ENCODE assay signal across 9 mouse cellular contexts in the genomic region with DNA sequence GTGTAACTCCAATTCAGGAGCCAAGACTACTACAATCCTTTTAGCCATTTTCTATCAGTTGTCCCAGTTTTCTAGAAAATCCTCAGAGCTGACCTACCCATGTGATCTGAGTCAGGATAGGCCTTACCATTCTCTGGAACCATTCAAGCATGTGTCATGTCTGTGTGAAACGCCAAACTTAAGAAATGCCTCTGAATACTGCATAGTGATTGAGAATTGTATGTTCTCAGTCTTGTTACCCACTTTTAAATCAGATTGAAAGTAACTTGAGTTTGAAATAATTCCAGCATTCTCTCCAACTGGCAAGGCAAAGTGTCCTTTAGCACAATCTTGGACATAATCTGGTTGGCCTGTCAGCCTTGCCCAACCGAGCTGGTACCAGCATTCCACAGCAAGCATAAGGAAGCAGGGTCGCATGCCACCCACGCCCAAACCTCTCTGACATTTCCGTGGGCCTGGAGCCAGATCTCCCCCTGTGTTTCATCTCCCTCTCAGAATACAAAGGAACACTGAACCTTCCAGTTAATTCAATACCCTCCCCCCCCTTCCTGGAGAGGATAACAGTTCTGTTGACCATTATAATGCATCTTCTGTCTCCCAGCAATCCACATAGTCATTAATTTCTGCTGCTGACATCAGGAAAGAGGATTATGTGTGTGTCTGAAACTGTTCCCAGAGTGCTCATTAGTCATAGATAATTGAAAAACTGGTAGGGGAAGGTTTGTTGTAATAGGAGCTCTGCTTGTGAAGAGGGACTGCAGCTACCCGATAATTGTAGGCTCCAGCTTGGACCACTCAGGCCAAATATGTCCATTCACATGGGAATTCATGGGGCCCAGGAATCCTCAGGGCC.
DNase-seq lines count a peak whose midpoint lies in the region; ATAC-seq and TF ChIP-seq lines count a peak whose summit lies in the region.
"Had no signal": no experiment of that assay in that cellular context is flagged by ENCODE, and none has a peak within 500 bp of the region (broad histone marks: within the 10 kb centered on the region; RNA-seq: fewer than 3 reads in every experiment).

No protein-coding gene starts in this region.

- TF ChIP-seq CTCF in heart, adult 2 months (IDR thresholded peaks at IDR 0.05): no peak

- no peaks in the 10 kb centered on the region for H3K9me3 ChIP-seq in heart, embryonic 15.5 days (replicated peaks)
- no peaks in the 10 kb centered on the region for H3K9me3 ChIP-seq in neural tube, embryonic 13.5 days
- H3K9me3 ChIP-seq: megakaryocyte, embryonic 14.5 days had no signal

- peak overlapping the region; percentile 3 for H3K27ac ChIP-seq in heart, adult 2 months
- 0 out of 2 replicates have a peak overlapping the region, but pooled peaks have one; percentile 32 for H3K27ac ChIP-seq in heart, embryonic 15.5 days
- H3K27ac ChIP-seq in neural tube, embryonic 13.5 days (replicated peaks): peak overlapping the region; percentile 74

- WGBS in heart, adult 2 months: 31% methylated on average over 6 of the region's 6 CpGs
- WGBS in heart, embryonic 15.5 days: 27% methylated on average over 6 of the region's 6 CpGs
- 22% methylated on average over 6 of the region's 6 CpGs for WGBS in neural tube, embryonic 13.5 days

- no peaks in the 10 kb centered on the region; the same call in 1 of the 2 replicates for H3K36me3 ChIP-seq in heart, adult 2 months (ENCODE audit: control insufficient read depth, insufficient read depth, low read length)
- no peaks in the 10 kb centered on the region for H3K36me3 ChIP-seq in heart, embryonic 15.5 days
- H3K36me3 ChIP-seq in neural tube, embryonic 13.5 days: no peaks in the 10 kb centered on the region

- no peak for ATAC-seq in heart, embryonic 15.5 days (replicated peaks; ENCODE audit: insufficient number of reproducible peaks, insufficient read depth, low FRiP score, low read depth)
- peak; percentile 89 for ATAC-seq in neural tube, embryonic 13.5 days (ENCODE audit: low read depth)
- ATAC-seq in inflammation-experienced regulatory T-cells, adult 6 months: no peak

- H3K27me3 ChIP-seq in heart, adult 2 months (ENCODE audit: control insufficient read depth, insufficient read depth, low read length): no peaks in the 10 kb centered on the region
- no peaks in the 10 kb centered on the region for H3K27me3 ChIP-seq in heart, embryonic 15.5 days
- peaks cover 3% of the 10 kb centered on the region; the same call in 1 of the 2 replicates for H3K27me3 ChIP-seq in neural tube, embryonic 13.5 days
- H3K27me3 ChIP-seq: megakaryocyte, embryonic 14.5 days had no signal

- peaks cover 4% of the 10 kb centered on the region for H3K4me1 ChIP-seq in heart, adult 2 months (ENCODE audit: control insufficient read depth, insufficient read depth, low read length)
- peaks cover 16% of the 10 kb centered on the region for H3K4me1 ChIP-seq in heart, embryonic 15.5 days (replicated peaks)
- H3K4me1 ChIP-seq in neural tube, embryonic 13.5 days (replicated peaks): peaks cover 23% of the 10 kb centered on the region

- no peak overlapping the region for H3K4me2 ChIP-seq in heart, embryonic 15.5 days
- H3K4me2 ChIP-seq in neural tube, embryonic 13.5 days: no peak overlapping the region

- no peaks in the 10 kb centered on the region for H3K79me2 ChIP-seq in heart, adult 2 months (replicated peaks; ENCODE audit: control insufficient read depth, insufficient read depth, low read length)

- TF ChIP-seq EP300 in heart, adult 2 months (IDR thresholded peaks at IDR 0.05; ENCODE audit: insufficient read depth, low read depth, low read length): no peak

- H3K9ac ChIP-seq in heart, adult 2 months (ENCODE audit: low read depth, low read length): no peak overlapping the region
- H3K9ac ChIP-seq in heart, embryonic 15.5 days: no peak overlapping the region
- no peak overlapping the region for H3K9ac ChIP-seq in neural tube, embryonic 13.5 days

- TF ChIP-seq POLR2A in heart, adult 2 months (IDR thresholded peaks at IDR 0.05; ENCODE audit: insufficient read depth, low read depth, low read length): no peak

- no peak overlapping the region for H3K4me3 ChIP-seq in heart, adult 2 months
- no peak overlapping the region for H3K4me3 ChIP-seq in heart, embryonic 15.5 days
- no peak overlapping the region for H3K4me3 ChIP-seq in neural tube, embryonic 13.5 days
- H3K4me3 ChIP-seq: megakaryocyte, embryonic 14.5 days had no signal

- intact Hi-C loops in heart, adult 2 months (cut with DNase I): loop anchor here (5.0 kb wide), 2 partner anchors 176 to 681 kb away; a partner anchor contains a TSS

- DNase-seq in heart, adult 2 months: no peak
- DNase-seq in heart, adult 8-10 months (ENCODE audit: low spot score): no peak
- peak; percentile 51 for DNase-seq in adrenal gland, postnatal 10 days
- peak; percentile 58 to 72 for DNase-seq in kidney, postnatal 4 days
- no peak for DNase-seq in right cerebral cortex, adult 2 months (ENCODE audit: low spot score in 2 of 2)

Comparison
In these comparisons a context has a peak if more than half of its experiments do, and no peak if none do; other contexts are left out.
1. DNase-seq: peak in adrenal gland, postnatal 10 days (single experiment) and kidney, postnatal 4 days (2 of 2); none in heart, adult 2 months (0 of 2), heart, adult 8-10 months (single experiment) and right cerebral cortex, adult 2 months (0 of 2).
2. H3K27ac ChIP-seq: peak in every context shown above with its lines; median percentile 74 in neural tube, embryonic 13.5 days; 32 in heart, embryonic 15.5 days; 3 in heart, adult 2 months.